Mouse (Mus musculus) heart, embryonic 10.5 days (tissue): ENCODE measurements around the gene Sgk1. TPM values are rescaled to one million over a fixed set of nuclear protein-coding genes. Genes with fewer than 3 reads are reported as not detected.
A peak's percentile ranks its signal among the peaks of the same experiment; 100 is the strongest.

Source experiments
- DNase-seq: peaks from one replicate; pipeline ENCODE4 v3.0.0-alpha.2; 2017; ENCODE audit warnings: low spot score
- H3K27ac ChIP-seq: fragments of 300-500 bp; sonication (generic); 2 replicates; pipeline ENCODE4 v1.5.1; 2016; ENCODE audit warnings: mild to moderate bottlenecking
- H3K27me3 ChIP-seq: fragments of 300-500 bp; sonication (generic); 2 replicates; pipeline ENCODE4 v1.6.1; 2016; ENCODE audit warnings: mild to moderate bottlenecking; ENCODE audit not compliant: poor library complexity, insufficient read depth, severe bottlenecking
- H3K36me3 ChIP-seq: fragments of 300-500 bp; sonication (generic); 2 replicates; pipeline ENCODE4 v1.6.1; 2016; ENCODE audit warnings: mild to moderate bottlenecking, moderate library complexity
- H3K4me1 ChIP-seq: fragments of 300-500 bp; sonication (generic); 2 replicates; pipeline ENCODE4 v1.6.1; 2016; ENCODE audit warnings: mild to moderate bottlenecking
- H3K4me3 ChIP-seq: fragments of 300-500 bp; sonication (generic); 2 replicates; pipeline ENCODE4 v1.5.1; 2016; ENCODE audit warnings: mild to moderate bottlenecking, moderate library complexity
- H3K9me3 ChIP-seq: fragments of 300-500 bp; sonication (generic); 2 replicates; pipeline ENCODE4 v1.6.1; 2016; ENCODE audit warnings: mild to moderate bottlenecking, moderate library complexity
- WGBS: fragments of 180-500 bp; shearing (Covaris S2); methylation state at CpG from one replicate; pipeline ENCODE4 v1.1.7; 2016; 5-methylcytosine and 5-hydroxymethylcytosine counted together
- polyA plus RNA-seq: library from polyadenylated mRNA; unstranded; fragments of >200 nt; fragmentation: Nextera tagmentation; extraction: Ambion mirVana; gene quantifications from 2 replicates; pipeline ENCODE4 v1.2.1, GENCODE M21; 2016

Gene Sgk1
- polyA plus RNA-seq, 1 experiment from 2014 or later, result 20.5 TPM

DNA sequence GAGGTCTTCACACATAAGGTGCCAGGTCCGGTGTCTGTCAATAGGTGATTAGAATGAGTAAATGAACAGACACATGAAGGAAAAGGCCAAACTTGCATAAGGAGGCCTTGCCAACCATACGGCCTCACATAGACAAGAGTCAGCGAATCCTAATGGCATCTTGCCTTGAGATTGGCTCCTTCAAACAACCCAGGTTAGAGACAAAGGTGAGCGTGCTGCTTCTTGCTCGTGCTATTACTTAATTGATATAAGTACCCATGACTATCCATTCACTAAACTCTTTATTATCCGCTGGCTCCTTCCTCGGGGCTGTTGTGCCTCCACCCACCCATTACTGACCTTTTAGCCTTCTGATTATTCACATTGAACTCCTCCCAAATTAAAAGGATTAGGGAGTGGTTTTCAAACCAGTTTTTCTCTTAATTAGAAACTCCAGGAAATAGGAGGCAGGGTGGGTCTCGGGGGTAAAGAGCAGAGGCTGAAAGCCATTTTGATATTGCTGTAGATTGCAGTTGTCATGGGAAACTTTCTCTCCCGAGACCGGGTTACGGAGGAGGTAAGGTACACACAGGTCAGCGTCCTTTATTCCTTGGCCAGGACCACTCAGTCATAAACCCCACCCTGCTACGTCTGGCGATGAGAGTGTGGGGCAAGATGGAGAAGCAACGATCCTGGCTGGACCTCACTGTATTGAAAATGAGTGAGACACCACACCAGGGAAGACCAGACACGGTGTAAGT, 33.9 kb upstream of the Sgk1 start:
- DNase-seq, result no peak
- Histone ChIP-seq H3K27me3 (no peaks in the 10 kb centered on the region), H3K27ac (no peak overlapping the region), H3K36me3 (no peaks in the 10 kb centered on the region), H3K4me1 (peaks cover 18% of the 10 kb centered on the region; the same call in 1 of the 2 replicates), H3K9me3 (no peaks in the 10 kb centered on the region), H3K4me3 (no peak overlapping the region)
- WGBS, result 84% methylated on average over 16 of the region's 16 CpGs

DNA sequence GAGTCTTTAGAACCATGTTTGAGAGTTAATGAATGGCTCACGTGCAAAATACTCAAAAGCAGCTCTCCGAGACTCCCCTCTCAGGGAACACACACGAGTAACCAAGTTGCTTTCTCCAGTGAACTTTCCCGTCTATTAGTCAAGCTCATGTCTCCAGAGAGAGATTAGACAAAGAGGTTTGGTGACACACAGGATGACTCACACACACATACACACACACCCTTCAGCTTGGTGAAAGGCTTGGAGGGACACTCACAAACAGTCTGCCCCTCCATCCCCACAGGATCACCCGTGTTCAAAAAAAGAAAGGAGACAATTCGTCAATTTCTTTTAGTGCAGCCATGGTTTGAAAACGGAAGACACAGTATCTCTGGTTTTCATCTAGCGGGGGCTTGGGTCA, 32.7 kb upstream of the Sgk1 start:
- no peak for DNase-seq

DNA sequence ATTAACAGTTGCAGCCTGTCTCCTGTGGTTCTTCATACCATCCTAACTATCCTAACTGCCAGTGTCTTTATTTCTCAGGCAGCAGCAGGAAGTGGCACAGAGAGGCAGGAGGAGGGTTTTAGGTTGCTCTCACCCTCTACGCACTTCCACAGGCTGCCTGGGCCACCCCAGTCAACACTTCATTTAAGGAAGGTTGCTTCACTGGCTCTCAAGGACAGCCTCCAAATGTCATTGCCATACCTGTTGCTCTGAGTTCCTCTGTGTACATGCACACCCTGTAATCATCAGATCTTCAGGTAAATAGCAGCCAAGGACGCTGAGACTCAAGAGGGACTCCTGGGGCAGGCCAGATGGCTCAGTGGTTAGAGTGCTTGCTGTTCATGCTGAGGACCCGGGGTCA, 31.7 kb upstream of the Sgk1 start:
- 78% methylated on average over 3 of the region's 3 CpGs for WGBS
- Histone ChIP-seq H3K4me1 (peaks cover 12% of the 10 kb centered on the region; the same call in 1 of the 2 replicates), H3K27me3 (no peaks in the 10 kb centered on the region), H3K27ac (no peak overlapping the region), H3K9me3 (no peaks in the 10 kb centered on the region), H3K4me3 (no peak overlapping the region), H3K36me3 (no peaks in the 10 kb centered on the region)
- no peak for DNase-seq

More for the DNA sequence above, 32.7 kb upstream of the Sgk1 start:
- Histone ChIP-seq H3K27ac (no peak overlapping the region), H3K9me3 (no peaks in the 10 kb centered on the region), H3K27me3 (no peaks in the 10 kb centered on the region), H3K36me3 (no peaks in the 10 kb centered on the region), H3K4me1 (peaks cover 12% of the 10 kb centered on the region; the same call in 1 of the 2 replicates), H3K4me3 (no peak overlapping the region)
- 73% methylated on average over 8 of the region's 8 CpGs for WGBS

DNA sequence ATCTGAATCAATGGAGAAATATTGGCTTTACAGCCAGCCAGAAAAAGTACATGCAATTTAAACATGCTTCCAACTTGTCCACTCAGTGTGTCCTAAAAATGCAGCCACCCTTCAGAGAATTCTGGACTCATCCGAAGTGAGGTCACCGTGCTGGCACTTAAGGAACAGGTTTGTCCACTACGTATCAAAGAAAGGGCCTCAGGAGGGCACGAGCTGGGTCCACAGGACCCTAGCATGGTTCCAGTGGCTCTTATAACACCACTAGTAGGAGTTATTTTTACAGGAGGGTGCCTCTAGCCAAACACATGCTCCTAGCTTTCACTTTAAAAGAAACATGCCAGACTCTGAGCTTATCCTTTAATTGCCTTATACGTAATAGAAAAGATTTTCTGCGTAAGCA, 28.9 kb upstream of the Sgk1 start:
- Histone ChIP-seq H3K4me1 (peaks cover 21% of the 10 kb centered on the region; the same call in 1 of the 2 replicates), H3K36me3 (no peaks in the 10 kb centered on the region), H3K4me3 (no peak overlapping the region), H3K27ac (no peak overlapping the region), H3K9me3 (no peaks in the 10 kb centered on the region), H3K27me3 (no peaks in the 10 kb centered on the region)
- no peak for DNase-seq
- 87% methylated on average over 6 of the region's 6 CpGs for WGBS

DNA sequence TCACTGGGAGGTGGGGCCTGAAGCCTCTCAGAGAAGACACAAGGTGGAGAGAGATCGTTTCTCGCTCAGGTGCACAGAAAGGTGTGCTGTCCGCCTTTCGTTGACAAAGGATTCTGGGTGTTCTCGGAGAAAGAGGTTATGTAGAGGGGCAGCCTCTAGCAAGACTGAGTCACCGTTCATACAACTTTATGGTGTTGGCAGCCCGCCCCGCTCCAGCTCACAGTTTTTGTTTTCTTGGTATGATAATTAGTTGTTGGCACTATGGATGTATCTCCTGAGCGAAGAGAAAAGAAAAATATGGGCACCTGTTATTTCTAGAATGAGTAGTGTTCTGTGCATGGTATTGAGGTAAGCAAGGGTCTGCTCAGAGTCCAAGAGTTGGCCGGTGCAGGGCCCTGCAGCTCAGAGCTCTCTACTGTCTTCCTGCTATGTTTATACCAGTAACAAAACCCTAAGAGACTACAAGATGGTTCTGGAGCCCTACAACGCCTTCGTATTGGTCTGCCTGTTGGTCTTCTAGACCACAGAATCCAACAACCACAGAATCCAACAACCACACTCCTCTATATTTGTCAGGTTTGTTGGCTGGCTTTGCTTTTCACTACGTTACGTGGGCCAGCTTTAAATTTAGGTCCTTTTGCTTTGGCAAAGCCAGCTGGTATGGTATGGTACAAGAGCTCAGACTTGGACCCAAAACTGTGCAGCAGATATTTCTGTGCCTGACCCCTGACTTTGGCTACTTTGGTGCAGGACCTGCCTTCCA, 28.2 kb upstream of the Sgk1 start:
- peaks cover 27% of the 10 kb centered on the region for H3K4me1 ChIP-seq
- H3K27me3 ChIP-seq, result no peaks in the 10 kb centered on the region
- H3K27ac ChIP-seq, result no peak overlapping the region
- no peak overlapping the region for H3K4me3 ChIP-seq
- H3K36me3 ChIP-seq, result no peaks in the 10 kb centered on the region
- WGBS, result 89% methylated on average over 14 of the region's 14 CpGs
- H3K9me3 ChIP-seq, result no peaks in the 10 kb centered on the region
- no peak for DNase-seq

DNA sequence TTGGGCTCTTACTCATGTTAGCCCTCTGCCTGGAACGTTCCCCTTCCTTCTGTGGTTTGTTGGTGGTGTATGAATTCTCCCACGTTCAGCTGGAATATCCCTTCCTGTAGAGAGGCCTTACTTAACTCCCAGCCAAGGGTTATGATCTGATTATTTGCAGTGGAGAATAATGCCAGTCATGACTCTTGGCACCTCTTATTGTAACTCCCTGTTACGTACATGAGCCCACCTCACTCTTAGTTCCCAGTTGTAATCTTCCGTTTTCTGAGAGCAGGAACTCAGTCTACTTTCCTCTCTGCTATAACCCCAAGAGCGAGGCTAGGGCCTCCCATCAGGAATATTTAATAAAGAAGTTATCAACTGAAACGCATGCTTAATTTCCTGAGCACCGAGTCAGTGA, 26.6 kb upstream of the Sgk1 start:
- WGBS, result 78% methylated on average over 7 of the region's 7 CpGs

DNA sequence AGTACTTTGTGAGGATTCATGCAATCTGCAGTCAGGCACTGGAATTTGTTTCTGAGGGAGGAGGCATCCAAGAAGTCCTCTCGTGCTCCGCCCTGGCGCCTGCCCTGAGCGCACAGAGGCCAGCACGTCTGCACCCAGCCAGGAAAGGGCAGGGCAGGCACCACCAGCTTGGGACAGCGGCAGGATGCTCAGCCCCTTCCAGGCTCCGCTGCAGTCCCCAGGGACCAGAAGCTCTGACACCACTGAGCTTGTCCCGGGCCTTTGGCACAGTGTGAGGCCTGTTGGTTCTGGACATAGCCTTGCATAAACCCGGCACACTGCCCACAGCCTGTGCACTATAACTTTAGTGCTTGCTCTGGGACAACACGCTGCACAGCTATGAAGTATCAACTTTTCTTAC, 24.3 kb upstream of the Sgk1 start:
- no peak for DNase-seq
- Histone ChIP-seq H3K4me3 (no peak overlapping the region), H3K4me1 (peaks cover 17% of the 10 kb centered on the region), H3K36me3 (no peaks in the 10 kb centered on the region), H3K27me3 (no peaks in the 10 kb centered on the region), H3K27ac (no peak overlapping the region), H3K9me3 (no peaks in the 10 kb centered on the region)
- WGBS, result 47% methylated on average over 10 of the region's 10 CpGs

More for the DNA sequence above, 26.6 kb upstream of the Sgk1 start:
- no peaks in the 10 kb centered on the region for H3K27me3 ChIP-seq
- H3K9me3 ChIP-seq, result no peaks in the 10 kb centered on the region
- H3K27ac ChIP-seq, result no peak overlapping the region
- peaks cover 25% of the 10 kb centered on the region for H3K4me1 ChIP-seq
- no peak overlapping the region for H3K4me3 ChIP-seq
- H3K36me3 ChIP-seq, result no peaks in the 10 kb centered on the region
- DNase-seq, result no peak

DNA sequence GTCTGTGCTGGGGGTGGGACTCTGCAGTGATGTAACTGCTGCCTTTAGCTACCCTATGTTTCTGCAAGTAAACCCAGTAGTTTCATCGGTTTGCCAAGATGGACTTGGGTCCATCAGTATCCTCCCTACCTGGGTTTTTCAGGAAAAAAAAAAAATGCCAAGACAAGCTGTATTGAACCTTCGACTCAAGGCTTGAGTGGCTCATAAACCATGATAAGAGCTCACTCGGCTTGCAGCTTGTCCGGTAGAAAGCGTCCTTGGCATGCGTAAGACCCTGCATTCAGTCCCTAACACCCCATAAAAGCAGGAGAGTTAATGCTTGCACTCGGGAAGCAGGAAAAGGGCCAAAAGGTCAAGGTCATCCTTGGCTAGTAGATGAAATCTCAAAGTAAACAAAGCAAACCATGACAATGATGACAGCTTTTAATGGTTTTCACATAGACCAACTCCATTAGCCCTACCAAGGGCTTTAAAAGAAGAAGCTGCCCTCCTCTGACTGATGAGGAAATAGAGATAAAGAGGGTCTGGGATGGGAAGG, 23.5 kb upstream of the Sgk1 start:
- DNase-seq, result no peak
- H3K27me3 ChIP-seq, result no peaks in the 10 kb centered on the region

DNA sequence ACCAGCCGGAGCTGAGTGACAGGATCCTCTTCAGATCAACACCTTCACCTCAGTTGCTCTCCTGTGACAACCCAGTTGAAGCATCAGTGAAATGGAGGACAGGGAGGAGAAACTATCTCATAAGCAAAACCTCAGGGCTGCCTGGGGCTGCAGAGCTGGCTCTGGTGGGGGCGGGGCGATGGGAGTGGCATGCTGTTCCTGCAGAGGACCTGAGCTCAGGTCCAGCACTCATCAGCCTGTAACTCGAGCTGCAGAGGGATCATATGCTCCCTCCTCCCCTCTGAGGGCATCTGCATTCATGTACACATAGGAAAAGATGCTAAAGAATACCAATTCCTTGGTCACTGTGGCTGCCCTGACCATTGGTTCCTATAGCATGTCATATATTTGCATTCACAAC, 15.5 kb upstream of the Sgk1 start:
- no peak overlapping the region for H3K27ac ChIP-seq
- no peaks in the 10 kb centered on the region for H3K36me3 ChIP-seq
- no peaks in the 10 kb centered on the region for H3K9me3 ChIP-seq
- H3K4me3 ChIP-seq, result no peak overlapping the region
- WGBS, result 29% methylated on average over 4 of the region's 4 CpGs
- no peaks in the 10 kb centered on the region for H3K27me3 ChIP-seq
- no peak for DNase-seq
- 0 out of 2 replicates have a peak, but pooled peaks cover 6% of the 10 kb centered on the region for H3K4me1 ChIP-seq

More for the DNA sequence above, 23.5 kb upstream of the Sgk1 start:
- Histone ChIP-seq H3K27ac (no peak overlapping the region), H3K4me3 (no peak overlapping the region), H3K9me3 (no peaks in the 10 kb centered on the region), H3K4me1 (peaks cover 17% of the 10 kb centered on the region), H3K36me3 (no peaks in the 10 kb centered on the region)
- 56% methylated on average over 7 of the region's 7 CpGs for WGBS

DNA sequence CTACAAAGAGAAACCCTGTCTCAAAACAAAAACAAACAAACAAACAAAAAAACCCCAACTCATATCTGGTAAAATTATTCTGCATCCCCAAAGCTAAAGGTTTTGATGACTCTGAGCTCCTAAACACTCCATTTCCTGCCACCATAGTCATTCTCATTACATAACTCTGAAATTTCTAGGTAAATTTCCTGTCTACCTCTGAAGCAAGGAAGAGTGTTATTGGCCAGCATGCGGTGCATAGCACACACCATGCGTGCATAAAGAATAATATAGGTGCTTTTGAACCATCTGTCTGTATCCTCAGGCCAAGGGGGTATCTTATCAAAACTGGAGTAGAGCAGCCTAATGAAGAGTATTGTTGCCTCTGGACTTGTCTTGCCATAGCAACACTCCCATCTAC, 13.8 kb upstream of the Sgk1 start:
- 0 out of 2 replicates have a peak, but pooled peaks cover 6% of the 10 kb centered on the region for H3K4me1 ChIP-seq
- no peak overlapping the region for H3K27ac ChIP-seq
- 76% methylated on average over 2 of the region's 2 CpGs for WGBS
- no peak overlapping the region for H3K4me3 ChIP-seq
- no peak for DNase-seq
- no peaks in the 10 kb centered on the region for H3K27me3 ChIP-seq
- no peaks in the 10 kb centered on the region for H3K9me3 ChIP-seq
- no peaks in the 10 kb centered on the region for H3K36me3 ChIP-seq

DNA sequence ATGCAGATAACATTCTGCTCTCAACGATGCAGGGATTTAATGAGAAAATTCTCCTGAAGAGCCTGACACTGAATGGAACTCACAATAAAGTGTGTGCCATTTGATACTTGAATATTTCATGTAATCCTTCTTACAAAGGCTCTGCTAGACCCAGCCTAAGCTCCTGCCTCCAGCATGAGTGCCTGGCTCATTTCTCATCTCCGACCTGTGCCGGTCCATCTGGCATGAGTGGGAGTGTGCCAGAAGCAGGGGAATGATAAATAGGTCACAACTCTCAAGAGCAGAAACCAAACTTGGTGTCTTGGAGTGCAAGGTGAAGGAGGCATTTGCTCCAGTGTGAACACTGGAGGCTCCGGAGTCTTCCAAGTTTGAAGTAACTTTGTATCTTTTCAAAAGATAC, 13.4 kb upstream of the Sgk1 start:
- 64% methylated on average over 4 of the region's 4 CpGs for WGBS

DNA sequence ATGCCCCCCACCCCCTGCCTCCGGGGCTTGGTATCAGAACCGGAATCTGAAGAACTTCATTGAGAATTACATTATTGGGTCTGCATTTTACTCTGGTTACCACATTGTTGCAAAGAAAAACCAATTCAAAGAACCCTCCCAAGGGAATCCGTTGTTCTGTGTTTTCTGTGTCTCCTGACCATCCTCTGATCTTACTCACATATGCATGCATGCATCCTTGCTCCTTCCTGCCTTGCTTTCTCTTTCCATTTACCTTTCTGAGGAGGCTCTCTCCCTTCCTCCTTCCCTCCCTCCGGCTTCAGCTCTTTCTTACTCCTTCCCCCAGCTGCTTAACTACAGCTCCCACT, 174 bp upstream of the Sgk1 start:
- DNase-seq, result no peak
- Histone ChIP-seq H3K36me3 (no peaks in the 10 kb centered on the region), H3K27me3 (peaks cover 23% of the 10 kb centered on the region), H3K4me3 (peak overlapping the region; percentile 61), H3K9me3 (no peaks in the 10 kb centered on the region), H3K27ac (0 out of 2 replicates have a peak overlapping the region, but pooled peaks have one; percentile 59), H3K4me1 (peaks cover 16% of the 10 kb centered on the region)
- 35% methylated on average over 4 of the region's 4 CpGs for WGBS

More for the DNA sequence above, 13.4 kb upstream of the Sgk1 start:
- H3K27me3 ChIP-seq, result no peaks in the 10 kb centered on the region
- H3K36me3 ChIP-seq, result no peaks in the 10 kb centered on the region
- H3K27ac ChIP-seq, result no peak overlapping the region
- no peak for DNase-seq
- 0 out of 2 replicates have a peak, but pooled peaks cover 6% of the 10 kb centered on the region for H3K4me1 ChIP-seq
- no peak overlapping the region for H3K4me3 ChIP-seq
- H3K9me3 ChIP-seq, result no peaks in the 10 kb centered on the region

DNA sequence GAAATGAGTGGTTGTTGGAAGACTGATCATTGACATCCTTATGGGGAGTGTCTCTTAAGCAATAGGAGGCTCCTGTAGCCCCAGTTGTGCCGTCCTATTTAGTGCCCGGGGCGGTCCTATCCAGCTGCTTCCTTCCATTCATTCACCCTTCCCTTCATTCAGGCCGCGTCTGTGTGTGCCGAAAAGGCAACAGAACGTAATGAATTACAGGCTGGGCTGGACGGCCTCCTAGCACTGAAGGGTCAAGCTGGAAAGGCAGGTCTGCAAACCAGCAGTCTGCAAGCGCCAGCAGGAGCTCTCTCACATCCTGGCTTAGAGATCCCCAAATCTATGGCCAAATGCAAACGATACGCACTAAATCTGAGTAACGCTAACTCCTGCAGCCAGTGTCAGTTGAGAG, 1.6 kb downstream of the Sgk1 start:
- DNase-seq, result no peak
- peaks cover 16% of the 10 kb centered on the region for H3K4me1 ChIP-seq
- WGBS, result 6% methylated on average over 12 of the region's 12 CpGs
- peaks cover 23% of the 10 kb centered on the region for H3K27me3 ChIP-seq
- H3K9me3 ChIP-seq, result no peaks in the 10 kb centered on the region
- no peak overlapping the region for H3K4me3 ChIP-seq
- H3K27ac ChIP-seq, result no peak overlapping the region
- no peaks in the 10 kb centered on the region for H3K36me3 ChIP-seq
